In the genomic region with DNA sequence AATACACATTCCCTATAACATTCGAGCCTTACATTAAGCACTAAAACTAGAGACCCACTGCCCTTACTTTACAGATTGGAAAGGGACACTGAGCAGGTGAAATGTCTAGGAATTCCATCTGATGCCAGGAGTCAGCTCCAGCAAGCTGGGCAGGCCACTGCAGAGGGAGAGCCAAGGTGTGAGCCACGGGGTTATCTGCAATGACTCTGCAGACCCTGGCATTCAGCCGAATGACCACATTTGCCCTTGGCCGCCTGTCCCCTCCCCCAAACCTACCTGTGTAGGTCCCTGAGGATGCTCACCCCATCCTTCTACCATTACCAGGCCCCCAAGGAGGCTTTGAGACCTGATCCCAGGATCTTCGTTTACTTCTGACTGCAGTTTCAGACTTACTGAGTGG, we compare ENCODE assay signal across 9 mouse cellular contexts. TPM values are rescaled to one million over a fixed set of nuclear protein-coding genes. Genes with fewer than 3 reads are reported as not detected.
DNase-seq lines count a peak whose midpoint lies in the region; ATAC-seq and TF ChIP-seq lines count a peak whose summit lies in the region.
"Had no signal": no experiment of that assay in that cellular context is flagged by ENCODE, and none has a peak within 500 bp of the region (broad histone marks: within the 10 kb centered on the region; RNA-seq: fewer than 3 reads in every experiment).

No protein-coding gene starts in this region.

- peak overlapping the region; percentile 97 for H3K4me2 ChIP-seq in forebrain, embryonic 13.5 days
- no peak overlapping the region; the same call in 1 of the 2 replicates for H3K4me2 ChIP-seq in neural tube, embryonic 11.5 days (ENCODE audit: low read depth)
- H3K4me2 ChIP-seq in hindbrain, embryonic 12.5 days (replicated peaks): peak overlapping the region; percentile 99
- H3K4me2 ChIP-seq in stomach, postnatal 0 days (replicated peaks; ENCODE audit: low read depth): no peak overlapping the region

- ATAC-seq in forebrain, embryonic 13.5 days: no peak
- no peak for ATAC-seq in neural tube, embryonic 11.5 days (ENCODE audit: insufficient read depth, low FRiP score, low TSS enrichment)
- ATAC-seq in hindbrain, embryonic 12.5 days (ENCODE audit: low FRiP score): no peak
- ATAC-seq in stomach, postnatal 0 days (ENCODE audit: low FRiP score, low TSS enrichment): no peak

- peaks cover 34% of the 10 kb centered on the region for H3K4me1 ChIP-seq in forebrain, embryonic 13.5 days
- peaks cover 82% of the 10 kb centered on the region for H3K4me1 ChIP-seq in forebrain, embryonic 10.5 days
- H3K4me1 ChIP-seq in neural tube, embryonic 11.5 days (ENCODE audit: control insufficient read depth, insufficient read depth, low read length): peaks cover 9% of the 10 kb centered on the region
- peaks cover 41% of the 10 kb centered on the region for H3K4me1 ChIP-seq in hindbrain, embryonic 12.5 days
- H3K4me1 ChIP-seq in olfactory bulb, adult 2 months (ENCODE audit: control insufficient read depth, insufficient read depth, low read length): peaks cover 24% of the 10 kb centered on the region
- 0 out of 2 replicates have a peak, but pooled peaks cover 5% of the 10 kb centered on the region for H3K4me1 ChIP-seq in stomach, postnatal 0 days (replicated peaks; ENCODE audit: control insufficient read depth, insufficient read depth)

- H3K27ac ChIP-seq in forebrain, embryonic 13.5 days: no peak overlapping the region
- no peak overlapping the region for H3K27ac ChIP-seq in forebrain, embryonic 10.5 days
- no peak overlapping the region for H3K27ac ChIP-seq in neural tube, embryonic 11.5 days (ENCODE audit: low read depth, low read length)
- H3K27ac ChIP-seq in hindbrain, embryonic 12.5 days: no peak overlapping the region
- no peak overlapping the region for H3K27ac ChIP-seq in olfactory bulb, adult 2 months (ENCODE audit: insufficient read depth, low read depth, low read length)
- H3K27ac ChIP-seq in stomach, postnatal 0 days (replicated peaks): no peak overlapping the region

- no peak overlapping the region for H3K4me3 ChIP-seq in forebrain, embryonic 13.5 days
- H3K4me3 ChIP-seq in forebrain, embryonic 10.5 days: no peak overlapping the region
- peak overlapping the region; percentile 58; the same call in 1 of the 2 replicates for H3K4me3 ChIP-seq in neural tube, embryonic 11.5 days (ENCODE audit: low read depth, low read length)
- peak overlapping the region; percentile 62 for H3K4me3 ChIP-seq in hindbrain, embryonic 12.5 days
- peak overlapping the region; percentile 55 for H3K4me3 ChIP-seq in olfactory bulb, adult 2 months (ENCODE audit: insufficient read depth, low read depth, low read length)
- no peak overlapping the region for H3K4me3 ChIP-seq in stomach, postnatal 0 days (ENCODE audit: low read depth, low read length)

- H3K9ac ChIP-seq in forebrain, embryonic 13.5 days: no peak overlapping the region
- H3K9ac ChIP-seq in neural tube, embryonic 11.5 days (ENCODE audit: low read length): no peak overlapping the region; the same call in 1 of the 2 replicates
- H3K9ac ChIP-seq in hindbrain, embryonic 12.5 days: peak overlapping the region; percentile 83; the same call in 1 of the 2 replicates
- no peak overlapping the region for H3K9ac ChIP-seq in stomach, postnatal 0 days (ENCODE audit: low read length)

- TF ChIP-seq CTCF in olfactory bulb, adult 2 months (IDR thresholded peaks at IDR 0.05; ENCODE audit: insufficient read depth, low read depth, low read length): no peak
- no peak for TF ChIP-seq CTCF in stomach, postnatal 0 days (IDR thresholded peaks at IDR 0.05; ENCODE audit: low read depth)

- peaks cover 39% of the 10 kb centered on the region for H3K27me3 ChIP-seq in forebrain, embryonic 13.5 days
- H3K27me3 ChIP-seq in forebrain, embryonic 10.5 days (ENCODE audit: poor library complexity, severe bottlenecking): peaks cover 92% of the 10 kb centered on the region
- H3K27me3 ChIP-seq in neural tube, embryonic 11.5 days (ENCODE audit: control insufficient read depth, insufficient read depth, low read length): peaks cover 11% of the 10 kb centered on the region
- H3K27me3 ChIP-seq in hindbrain, embryonic 12.5 days: peaks cover 25% of the 10 kb centered on the region
- no peaks in the 10 kb centered on the region for H3K27me3 ChIP-seq in stomach, postnatal 0 days (ENCODE audit: control insufficient read depth, insufficient read depth, low read length)

- 85% methylated on average over 5 of the region's 5 CpGs for WGBS in forebrain, embryonic 13.5 days
- 85% methylated on average over 5 of the region's 5 CpGs for WGBS in forebrain, embryonic 10.5 days
- WGBS in neural tube, embryonic 11.5 days: 80% methylated on average over 5 of the region's 5 CpGs
- WGBS in hindbrain, embryonic 12.5 days: 80% methylated on average over 5 of the region's 5 CpGs
- WGBS in olfactory bulb, adult 2 months: 90% methylated on average over 5 of the region's 5 CpGs
- 71% methylated on average over 5 of the region's 5 CpGs for WGBS in stomach, postnatal 0 days

- no peaks in the 10 kb centered on the region for H3K9me3 ChIP-seq in forebrain, embryonic 13.5 days (replicated peaks)
- H3K9me3 ChIP-seq in forebrain, embryonic 10.5 days: no peaks in the 10 kb centered on the region
- no peaks in the 10 kb centered on the region for H3K9me3 ChIP-seq in neural tube, embryonic 11.5 days (ENCODE audit: control insufficient read depth, low read length)
- no peaks in the 10 kb centered on the region for H3K9me3 ChIP-seq in hindbrain, embryonic 12.5 days (replicated peaks)
- H3K9me3 ChIP-seq in stomach, postnatal 0 days (ENCODE audit: control insufficient read depth, low read length): no peaks in the 10 kb centered on the region

- no peaks in the 10 kb centered on the region for H3K36me3 ChIP-seq in forebrain, embryonic 13.5 days (ENCODE audit: poor library complexity, severe bottlenecking)
- H3K36me3 ChIP-seq in forebrain, embryonic 10.5 days (replicated peaks): no peaks in the 10 kb centered on the region
- no peaks in the 10 kb centered on the region for H3K36me3 ChIP-seq in neural tube, embryonic 11.5 days (ENCODE audit: control insufficient read depth, insufficient read depth, low read length)
- H3K36me3 ChIP-seq in hindbrain, embryonic 12.5 days: no peaks in the 10 kb centered on the region
- no peaks in the 10 kb centered on the region for H3K36me3 ChIP-seq in stomach, postnatal 0 days (ENCODE audit: control insufficient read depth, insufficient read depth, low read length)

- no peak for DNase-seq in forebrain, embryonic 10.5 days (ENCODE audit: extremely low spot score, low spot score)
- no peak for DNase-seq in neural tube, embryonic 11.5 days (ENCODE audit: low spot score)
- DNase-seq in neural tube, embryonic 10.5 days (ENCODE audit: extremely low spot score, low spot score): no peak
- no peak for DNase-seq in stomach, postnatal 0 days (ENCODE audit: low spot score)
- DNase-seq in right cerebral cortex, postnatal 4 days: no peak
- DNase-seq: right cerebral cortex, postnatal 14 days had no signal

- no peak for TF ChIP-seq EP300 in stomach, postnatal 0 days (optimal IDR thresholded peaks at IDR 0.05)

- no peak for TF ChIP-seq POLR2A in olfactory bulb, adult 2 months (IDR thresholded peaks at IDR 0.05; ENCODE audit: insufficient read depth, low read depth, low read length)

RNA-seq across cellular contexts. Expression of a gene that starts 1.3 kb away (rescaled TPM):
- polyA plus RNA-seq in forebrain, embryonic 13.5 days (2015; fragmentation: Nextera tagmentation; extraction: Ambion mirVana): 1.2 and 1.6 TPM in 2 replicates
- polyA plus RNA-seq in forebrain, embryonic 10.5 days (2016; fragmentation: Nextera tagmentation; extraction: Ambion mirVana): 0.30 and 0.33 TPM in 2 replicates
- polyA plus RNA-seq in neural tube, embryonic 11.5 days (2014; fragmentation: Nextera tagmentation; extraction: Ambion mirVana): 1.3 and 2.5 TPM in 2 replicates
- 5.1 and 5.3 TPM in 2 replicates for polyA plus RNA-seq in hindbrain, embryonic 12.5 days (2016; fragmentation: Nextera tagmentation; extraction: Ambion mirVana)
- polyA plus RNA-seq in olfactory bulb, adult 2 months (2012; ENCODE audit: insufficient read depth, insufficient read length, low replicate concordance, missing spikeins): not detected in 2 replicates
- 0.31 and 0.34 TPM in 2 replicates for polyA plus RNA-seq in stomach, postnatal 0 days (2015; fragmentation: Nextera tagmentation; extraction: Ambion mirVana)

RNA-seq across cellular contexts. Expression of a gene that starts 16.2 kb away (rescaled TPM):
- polyA plus RNA-seq in forebrain, embryonic 13.5 days (2015; fragmentation: Nextera tagmentation; extraction: Ambion mirVana): 28.8 and 36.5 TPM in 2 replicates
- polyA plus RNA-seq in forebrain, embryonic 10.5 days (2016; fragmentation: Nextera tagmentation; extraction: Ambion mirVana): 49.9 TPM in 2 replicates
- 24.4 and 25.4 TPM in 2 replicates for polyA plus RNA-seq in neural tube, embryonic 11.5 days (2014; fragmentation: Nextera tagmentation; extraction: Ambion mirVana)
- 29.7 and 30.0 TPM in 2 replicates for polyA plus RNA-seq in hindbrain, embryonic 12.5 days (2016; fragmentation: Nextera tagmentation; extraction: Ambion mirVana)
- polyA plus RNA-seq in olfactory bulb, adult 2 months (2012; ENCODE audit: insufficient read depth, insufficient read length, low replicate concordance, missing spikeins): not detected in 2 replicates
- 4.5 and 6.2 TPM in 2 replicates for polyA plus RNA-seq in stomach, postnatal 0 days (2015; fragmentation: Nextera tagmentation; extraction: Ambion mirVana)

Comparison
In these comparisons a context has a peak if more than half of its experiments do, and no peak if none do; other contexts are left out.
1. H3K4me2 ChIP-seq: peak in forebrain, embryonic 13.5 days (single experiment) and hindbrain, embryonic 12.5 days (single experiment); none in neural tube, embryonic 11.5 days (single experiment) and stomach, postnatal 0 days (single experiment).
2. H3K4me3 ChIP-seq: peak in neural tube, embryonic 11.5 days (single experiment), hindbrain, embryonic 12.5 days (single experiment) and olfactory bulb, adult 2 months (single experiment); none in forebrain, embryonic 13.5 days (single experiment), forebrain, embryonic 10.5 days (single experiment) and stomach, postnatal 0 days (single experiment).